Mouse (Mus musculus): ENCODE results near the gene Mycl. TPM values are rescaled to one million over a fixed set of nuclear protein-coding genes. Genes with fewer than 3 reads are reported as not detected.
A peak's percentile ranks its signal among the peaks of the same experiment; 100 is the strongest.

The Mycl gene
- polyA plus RNA-seq, 1 experiment from 2014 or later = 112 TPM

DNA sequence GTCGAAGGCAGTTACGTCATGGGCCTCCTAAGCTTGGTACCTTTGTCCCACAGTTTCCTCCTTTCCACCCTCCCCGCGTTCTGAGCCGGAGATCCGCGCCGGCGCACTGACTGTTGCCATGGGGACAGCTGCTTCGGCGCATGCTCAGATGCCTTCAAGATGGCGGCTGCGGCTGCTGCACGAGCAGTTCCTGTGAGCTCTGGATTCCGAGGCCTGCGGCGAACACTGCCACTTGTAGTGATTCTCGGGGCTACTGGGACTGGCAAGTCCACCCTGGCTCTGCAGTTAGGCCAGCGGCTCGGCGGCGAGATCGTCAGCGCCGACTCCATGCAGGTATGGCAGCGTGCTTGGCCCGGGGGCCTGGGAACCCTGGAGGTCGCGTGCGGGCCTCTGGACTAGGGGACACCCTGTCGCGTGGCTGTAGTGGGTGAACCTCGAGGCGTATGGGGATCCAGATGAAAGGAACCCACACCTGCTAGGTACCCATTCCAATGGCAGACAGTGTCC is 21.1 kb downstream of the Mycl start, which contains the start of gene Trit1:
Gene Trit1 (plus strand): TSS at position 147 of the 507 bp plus-strand sequence.
- Histone ChIP-seq H3K36me3 (ENCODE audit: control insufficient read depth, insufficient read depth, low read length) (0 out of 2 replicates have a peak, but pooled peaks cover 5% of the 10 kb centered on the region), H3K4me1 (ENCODE audit: control insufficient read depth, insufficient read depth, low read length) (peaks cover 53% of the 10 kb centered on the region), H3K9ac (replicated peaks; ENCODE audit: low read length) (peak within 1 kb of the TSS; percentile 87), H3K4me2 (ENCODE audit: low read length) (peak within 1 kb of the TSS; percentile 76), H3K27ac (replicated peaks; ENCODE audit: low read depth, low read length) (peak within 1 kb of the TSS; percentile 98), H3K27me3 (ENCODE audit: control insufficient read depth, insufficient read depth, low read length) (no peaks in the 10 kb centered on the region), H3K9me3 (ENCODE audit: control insufficient read depth, low read length) (no peaks in the 10 kb centered on the region), H3K4me3 (replicated peaks; ENCODE audit: low read depth, low read length) (peak within 1 kb of the TSS; percentile 93)
- under 1% methylated on average over 34 of the region's 34 CpGs for WGBS
- ATAC-seq (ENCODE audit: low FRiP score, low TSS enrichment) (peak; percentile 88), DNase-seq (peak; percentile 99)

DNA sequence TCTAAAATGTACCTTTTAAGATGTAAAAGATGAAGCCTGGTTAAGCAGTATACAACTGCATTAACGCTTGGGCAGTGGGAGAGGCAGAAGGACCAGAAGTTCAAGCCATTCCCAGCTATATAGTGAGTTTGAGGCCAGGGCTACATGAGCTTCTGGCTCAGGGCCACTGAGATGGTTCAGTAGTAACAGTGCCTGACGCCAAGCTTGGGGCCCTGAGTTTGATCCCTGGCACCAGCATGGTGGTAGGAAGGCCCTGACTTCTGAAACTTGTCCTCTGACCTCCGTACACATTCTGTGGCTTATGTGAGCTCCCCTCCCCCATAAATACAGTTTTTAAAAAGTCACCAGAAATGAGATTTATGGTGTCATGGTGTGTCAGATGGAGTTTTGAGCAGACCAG is 26.1 kb downstream of the Mycl start:
- WGBS = 95% methylated on average over 3 of the region's 3 CpGs
- no peak overlapping the region for H3K27ac ChIP-seq (replicated peaks; ENCODE audit: low read depth, low read length)
- H3K27me3 ChIP-seq (ENCODE audit: control insufficient read depth, insufficient read depth, low read length) = no peaks in the 10 kb centered on the region
- no peaks in the 10 kb centered on the region for H3K9me3 ChIP-seq (ENCODE audit: control insufficient read depth, low read length)
- H3K4me3 ChIP-seq (replicated peaks; ENCODE audit: low read depth, low read length) = no peak overlapping the region
- peaks cover 21% of the 10 kb centered on the region for H3K4me1 ChIP-seq (ENCODE audit: control insufficient read depth, insufficient read depth, low read length)
- H3K36me3 ChIP-seq (ENCODE audit: control insufficient read depth, insufficient read depth, low read length) = peaks cover 13% of the 10 kb centered on the region
- no peak for DNase-seq
- no peak overlapping the region for H3K4me2 ChIP-seq (ENCODE audit: low read length)
- no peak for ATAC-seq (ENCODE audit: low FRiP score, low TSS enrichment)
- no peak overlapping the region for H3K9ac ChIP-seq (replicated peaks; ENCODE audit: low read length)

DNA sequence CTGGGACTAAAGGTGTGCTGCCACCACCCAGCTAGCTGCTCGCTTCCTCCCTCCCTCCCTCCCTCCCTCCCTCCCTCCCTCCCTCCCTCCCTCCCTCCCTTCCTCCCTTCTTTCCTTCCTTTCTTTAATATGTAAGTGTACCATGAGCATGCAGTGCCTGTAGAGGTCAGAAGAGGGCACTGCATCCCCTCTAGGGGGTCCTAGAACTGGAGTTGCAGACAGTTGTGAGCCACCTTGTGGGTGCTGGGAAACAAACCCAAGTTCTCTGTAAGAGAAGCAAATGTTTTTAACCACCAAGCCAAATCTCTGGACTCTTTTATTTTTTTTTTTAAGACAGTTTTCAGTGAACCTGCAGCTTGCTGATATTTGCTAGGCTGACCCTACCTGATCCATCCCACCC is 27.4 kb downstream of the Mycl start:
- ATAC-seq (ENCODE audit: low FRiP score, low TSS enrichment) = no peak
- no peak overlapping the region for H3K9ac ChIP-seq (replicated peaks; ENCODE audit: low read length)
- no peaks in the 10 kb centered on the region for H3K9me3 ChIP-seq (ENCODE audit: control insufficient read depth, low read length)
- H3K4me3 ChIP-seq (replicated peaks; ENCODE audit: low read depth, low read length) = no peak overlapping the region
- peaks cover 25% of the 10 kb centered on the region for H3K36me3 ChIP-seq (ENCODE audit: control insufficient read depth, insufficient read depth, low read length)
- H3K27ac ChIP-seq (replicated peaks; ENCODE audit: low read depth, low read length) = no peak overlapping the region
- H3K27me3 ChIP-seq (ENCODE audit: control insufficient read depth, insufficient read depth, low read length) = no peaks in the 10 kb centered on the region
- peaks cover 12% of the 10 kb centered on the region for H3K4me1 ChIP-seq (ENCODE audit: control insufficient read depth, insufficient read depth, low read length)
- DNase-seq = no peak
- 73% methylated on average over 1 of the region's 1 CpGs for whole genome bisulfite sequencing
- no peak overlapping the region for H3K4me2 ChIP-seq (ENCODE audit: low read length)

GRCm38 (mm10) chr4:123025418-123025817 is 30.0 kb downstream of the Mycl start:
- peaks cover 33% of the 10 kb centered on the region for H3K36me3 ChIP-seq (ENCODE audit: control insufficient read depth, insufficient read depth, low read length)
- no peak overlapping the region for H3K4me3 ChIP-seq (replicated peaks; ENCODE audit: low read depth, low read length)
- H3K9ac ChIP-seq (replicated peaks; ENCODE audit: low read length) = no peak overlapping the region; the same call in 1 of the 2 replicates
- no peak for ATAC-seq (ENCODE audit: low FRiP score, low TSS enrichment)
- DNase-seq = no peak
- H3K27me3 ChIP-seq (ENCODE audit: control insufficient read depth, insufficient read depth, low read length) = no peaks in the 10 kb centered on the region
- no peak overlapping the region for H3K27ac ChIP-seq (replicated peaks; ENCODE audit: low read depth, low read length)
- no peaks in the 10 kb centered on the region for H3K9me3 ChIP-seq (ENCODE audit: control insufficient read depth, low read length)
- WGBS = 79% methylated on average over 2 of the region's 2 CpGs
- no peaks in the 10 kb centered on the region for H3K4me1 ChIP-seq (ENCODE audit: control insufficient read depth, insufficient read depth, low read length)
- no peak overlapping the region for H3K4me2 ChIP-seq (ENCODE audit: low read length)

DNA sequence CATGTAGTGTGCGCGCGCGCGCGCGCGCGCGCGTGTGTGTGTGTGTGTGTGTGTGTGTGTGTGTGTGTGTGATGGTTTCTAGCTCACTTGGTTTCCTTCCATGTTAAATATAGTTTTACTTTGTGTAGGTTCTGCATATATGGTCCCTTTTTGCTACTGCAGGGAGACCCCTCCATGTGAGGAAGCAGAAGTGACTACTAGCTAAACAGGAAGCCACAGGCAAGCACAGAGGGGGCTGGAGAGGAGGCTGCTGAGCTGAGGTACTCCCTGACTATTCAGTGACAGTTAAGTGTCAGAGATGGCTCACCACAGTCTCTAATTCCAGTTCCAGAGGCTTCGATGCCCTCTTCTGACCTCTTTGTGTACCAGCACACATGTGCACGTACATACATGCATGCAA is 30.7 kb downstream of the Mycl start:
- Histone ChIP-seq H3K36me3 (ENCODE audit: control insufficient read depth, insufficient read depth, low read length) (peaks cover 39% of the 10 kb centered on the region), H3K27me3 (ENCODE audit: control insufficient read depth, insufficient read depth, low read length) (no peaks in the 10 kb centered on the region), H3K4me2 (ENCODE audit: low read length) (no peak overlapping the region), H3K4me1 (ENCODE audit: control insufficient read depth, insufficient read depth, low read length) (no peaks in the 10 kb centered on the region), H3K9me3 (ENCODE audit: control insufficient read depth, low read length) (no peaks in the 10 kb centered on the region), H3K4me3 (replicated peaks; ENCODE audit: low read depth, low read length) (no peak overlapping the region), H3K27ac (replicated peaks; ENCODE audit: low read depth, low read length) (no peak overlapping the region), H3K9ac (replicated peaks; ENCODE audit: low read length) (no peak overlapping the region)
- WGBS = 98% methylated on average over 13 of the region's 13 CpGs
- DNase-seq = no peak
- no peak for ATAC-seq (ENCODE audit: low FRiP score, low TSS enrichment)

DNA sequence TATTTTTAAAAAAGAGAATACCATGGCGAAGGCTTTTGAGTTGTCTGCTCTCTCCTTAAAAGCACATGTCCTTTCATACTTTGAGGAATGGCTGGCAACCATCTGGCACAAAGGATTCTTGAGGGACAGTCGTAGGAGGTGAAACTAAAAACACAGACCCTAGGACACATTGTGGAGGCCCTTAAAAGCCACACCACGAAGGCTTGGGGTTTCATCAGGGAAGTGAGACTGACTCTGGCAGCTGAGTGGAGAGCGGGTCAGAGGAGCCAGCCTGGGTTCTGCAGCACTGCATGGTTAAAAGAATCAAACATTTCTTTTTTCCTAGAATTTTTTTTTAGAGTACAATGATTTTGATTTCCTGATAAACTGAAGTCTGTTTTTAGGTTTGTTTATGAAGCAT is 31.1 kb downstream of the Mycl start:
- no peak overlapping the region for H3K4me2 ChIP-seq (ENCODE audit: low read length)
- no peak overlapping the region for H3K4me3 ChIP-seq (replicated peaks; ENCODE audit: low read depth, low read length)
- WGBS = 88% methylated on average over 4 of the region's 4 CpGs
- no peaks in the 10 kb centered on the region for H3K27me3 ChIP-seq (ENCODE audit: control insufficient read depth, insufficient read depth, low read length)
- peaks cover 43% of the 10 kb centered on the region for H3K36me3 ChIP-seq (ENCODE audit: control insufficient read depth, insufficient read depth, low read length)
- no peak for ATAC-seq (ENCODE audit: low FRiP score, low TSS enrichment)
- H3K9ac ChIP-seq (replicated peaks; ENCODE audit: low read length) = no peak overlapping the region
- no peaks in the 10 kb centered on the region for H3K9me3 ChIP-seq (ENCODE audit: control insufficient read depth, low read length)
- H3K27ac ChIP-seq (replicated peaks; ENCODE audit: low read depth, low read length) = no peak overlapping the region
- no peak for DNase-seq
- no peaks in the 10 kb centered on the region for H3K4me1 ChIP-seq (ENCODE audit: control insufficient read depth, insufficient read depth, low read length)

- no peaks in the 10 kb centered on the region for H3K27me3 ChIP-seq (ENCODE audit: control insufficient read depth, insufficient read depth, low read length)
- H3K36me3 ChIP-seq (ENCODE audit: control insufficient read depth, insufficient read depth, low read length) = peaks cover 43% of the 10 kb centered on the region
- H3K27ac ChIP-seq (replicated peaks; ENCODE audit: low read depth, low read length) = no peak overlapping the region
- WGBS = 89% methylated on average over 2 of the region's 2 CpGs
- no peaks in the 10 kb centered on the region for H3K4me1 ChIP-seq (ENCODE audit: control insufficient read depth, insufficient read depth, low read length)
- H3K4me3 ChIP-seq (replicated peaks; ENCODE audit: low read depth, low read length) = no peak overlapping the region
- H3K9me3 ChIP-seq (ENCODE audit: control insufficient read depth, low read length) = no peaks in the 10 kb centered on the region
- H3K9ac ChIP-seq (replicated peaks; ENCODE audit: low read length) = no peak overlapping the region
- DNase-seq (no peak), ATAC-seq (ENCODE audit: low FRiP score, low TSS enrichment) (no peak)
- no peak overlapping the region for H3K4me2 ChIP-seq (ENCODE audit: low read length)
These were observed 39.4 kb downstream of the Mycl start for GRCm38 (mm10) chr4:123034841-123035240.

- no peak overlapping the region for H3K27ac ChIP-seq (replicated peaks; ENCODE audit: low read depth, low read length)
- H3K36me3 ChIP-seq (ENCODE audit: control insufficient read depth, insufficient read depth, low read length) = peaks cover 45% of the 10 kb centered on the region
- no peaks in the 10 kb centered on the region for H3K4me1 ChIP-seq (ENCODE audit: control insufficient read depth, insufficient read depth, low read length)
- no peaks in the 10 kb centered on the region for H3K9me3 ChIP-seq (ENCODE audit: control insufficient read depth, low read length)
- WGBS = 98% methylated on average over 2 of the region's 2 CpGs
- DNase-seq (no peak), ATAC-seq (ENCODE audit: low FRiP score, low TSS enrichment) (no peak)
- H3K9ac ChIP-seq (replicated peaks; ENCODE audit: low read length) = no peak overlapping the region
- H3K27me3 ChIP-seq (ENCODE audit: control insufficient read depth, insufficient read depth, low read length) = no peaks in the 10 kb centered on the region
- H3K4me2 ChIP-seq (ENCODE audit: low read length) = no peak overlapping the region
- H3K4me3 ChIP-seq (replicated peaks; ENCODE audit: low read depth, low read length) = no peak overlapping the region
These were observed 40.2 kb downstream of the Mycl start for GRCm38 (mm10) chr4:123035636-123036035.

DNA sequence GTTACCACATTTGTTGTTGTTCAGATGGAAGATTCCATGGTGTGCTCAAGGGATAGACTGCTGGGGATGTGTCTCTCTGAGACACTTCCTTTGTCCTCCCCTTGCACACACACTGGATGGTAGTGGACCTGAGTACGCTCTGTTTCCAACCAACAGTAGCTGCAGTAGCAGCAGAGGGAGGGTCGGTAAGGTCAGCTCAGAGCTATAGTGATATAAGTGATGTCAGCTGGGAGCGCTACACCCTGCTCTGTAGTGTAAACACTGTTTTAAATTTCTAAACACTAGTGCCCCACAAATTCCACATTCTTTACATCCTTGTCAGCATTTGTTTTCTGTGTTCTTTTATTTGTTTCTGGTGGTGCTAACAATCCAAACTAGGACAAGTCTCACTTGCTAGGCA is 41.3 kb downstream of the Mycl start:
- peaks cover 36% of the 10 kb centered on the region for H3K36me3 ChIP-seq (ENCODE audit: control insufficient read depth, insufficient read depth, low read length)
- H3K4me3 ChIP-seq (replicated peaks; ENCODE audit: low read depth, low read length) = no peak overlapping the region
- H3K9me3 ChIP-seq (ENCODE audit: control insufficient read depth, low read length) = no peaks in the 10 kb centered on the region
- no peak overlapping the region for H3K4me2 ChIP-seq (ENCODE audit: low read length)
- DNase-seq (no peak), ATAC-seq (ENCODE audit: low FRiP score, low TSS enrichment) (no peak)
- no peaks in the 10 kb centered on the region for H3K4me1 ChIP-seq (ENCODE audit: control insufficient read depth, insufficient read depth, low read length)
- H3K27me3 ChIP-seq (ENCODE audit: control insufficient read depth, insufficient read depth, low read length) = no peaks in the 10 kb centered on the region
- WGBS = 79% methylated on average over 3 of the region's 3 CpGs
- no peak overlapping the region for H3K9ac ChIP-seq (replicated peaks; ENCODE audit: low read length)
- H3K27ac ChIP-seq (replicated peaks; ENCODE audit: low read depth, low read length) = no peak overlapping the region

All from midbrain, embryonic 14.5 days (tissue).